Mouse (Mus musculus) forebrain, embryonic 14.5 days (tissue): ENCODE measurements around the gene Shank3. TPM values are rescaled to one million over a fixed set of nuclear protein-coding genes. Genes with fewer than 3 reads are reported as not detected.
A peak's percentile ranks its signal among the peaks of the same experiment; 100 is the strongest.

ENCODE experiments used
- ATAC-seq: fragments of 200-750 bp; cut with Nextera tagmentation; 2 replicates; pipeline ENCODE4 v1.8.0; 2017; ENCODE audit warnings: mild to moderate bottlenecking, moderate library complexity
- DNase-seq: peaks from one replicate; pipeline ENCODE4 v3.0.0-alpha.2; 2015; ENCODE audit warnings: low spot score
- H3K27ac ChIP-seq: fragments of 300-500 bp; sonication (generic); 2 replicates; pipeline ENCODE4 v1.5.1; 2014; ENCODE audit warnings: low read depth, mild to moderate bottlenecking, control low read depth, low read length, moderate library complexity
- H3K27me3 ChIP-seq: fragments of 300-500 bp; sonication (generic); replicated peaks from 2 replicates; pipeline ENCODE4 v1.6.1; 2014; ENCODE audit warnings: low read length, control low read depth, mixed read lengths; ENCODE audit not compliant: control insufficient read depth, insufficient read depth
- H3K36me3 ChIP-seq: fragments of 300-500 bp; sonication (generic); 2 replicates; pipeline ENCODE4 v1.6.1; 2014; ENCODE audit warnings: low read length, control low read depth; ENCODE audit not compliant: control insufficient read depth, insufficient read depth
- H3K4me1 ChIP-seq: fragments of 300-500 bp; sonication (generic); 2 replicates; pipeline ENCODE4 v1.6.1; 2014; ENCODE audit warnings: antibody characterized with exemption, low read length, control low read depth; ENCODE audit not compliant: control insufficient read depth, insufficient read depth
- H3K4me2 ChIP-seq: fragments of 300-500 bp; sonication (generic); 2 replicates; pipeline ENCODE4 v1.6.1; 2014; ENCODE audit warnings: mild to moderate bottlenecking, control low read depth, low read length
- H3K4me3 ChIP-seq: fragments of 300-500 bp; sonication (generic); 2 replicates; pipeline ENCODE4 v1.5.1; 2014; ENCODE audit warnings: low read depth, low read length, control low read depth
- H3K9ac ChIP-seq: fragments of 300-500 bp; sonication (generic); 2 replicates; pipeline ENCODE4 v1.6.1; 2014; ENCODE audit warnings: mild to moderate bottlenecking, low read length, control low read depth, moderate library complexity
- H3K9me3 ChIP-seq: fragments of 300-500 bp; sonication (generic); replicated peaks from 2 replicates; pipeline ENCODE4 v1.6.1; 2016; ENCODE audit warnings: low read length, control low read depth, mixed read lengths; ENCODE audit not compliant: control insufficient read depth
- WGBS: fragments of 180-500 bp; shearing (Covaris S2); extraction: QIAGEN DNeasy Blood & Tissue Kit; methylation state at CpG from one replicate; pipeline ENCODE4 v1.1.7; 2014; 5-methylcytosine and 5-hydroxymethylcytosine counted together
- polyA plus RNA-seq: library from polyadenylated mRNA; unstranded; fragments of >200 nt; fragmentation: Nextera tagmentation; extraction: Ambion mirVana; gene quantifications from 2 replicates; pipeline ENCODE4 v1.2.1, GENCODE M21; 2014

Shank3 gene
- polyA plus RNA-seq, 1 experiment from 2014 or later: 4.8 TPM

- no peak overlapping the region for H3K9ac ChIP-seq
- no peak for DNase-seq
- ATAC-seq: no peak
These were observed 4.5 kb upstream of the Shank3 start for GRCm38 (mm10) chr15:89494970-89495369.

GRCm38 (mm10) chr15:89496131-89496530, 3.3 kb upstream of the Shank3 start:
- 6% methylated on average over 4 of the region's 4 CpGs for WGBS
- Histone ChIP-seq H3K9me3 (no peaks in the 10 kb centered on the region), H3K27me3 (peaks cover 7% of the 10 kb centered on the region; the same call in 1 of the 2 replicates), H3K27ac (no peak overlapping the region), H3K36me3 (no peaks in the 10 kb centered on the region), H3K9ac (no peak overlapping the region), H3K4me1 (peaks cover 8% of the 10 kb centered on the region; the same call in 1 of the 2 replicates), H3K4me3 (no peak overlapping the region), H3K4me2 (no peak overlapping the region)
- no peak for ATAC-seq
- no peak for DNase-seq

More at GRCm38 (mm10) chr15:89494970-89495369, 4.5 kb upstream of the Shank3 start:
- peaks cover 4% of the 10 kb centered on the region; the same call in 1 of the 2 replicates for H3K27me3 ChIP-seq
- H3K4me1 ChIP-seq: peaks cover 8% of the 10 kb centered on the region; the same call in 1 of the 2 replicates
- H3K27ac ChIP-seq: no peak overlapping the region
- no peaks in the 10 kb centered on the region for H3K36me3 ChIP-seq
- WGBS: 76% methylated on average over 4 of the region's 4 CpGs
- no peaks in the 10 kb centered on the region for H3K9me3 ChIP-seq
- H3K4me3 ChIP-seq: no peak overlapping the region
- no peak overlapping the region for H3K4me2 ChIP-seq

- no peak overlapping the region for H3K9ac ChIP-seq
- DNase-seq (no peak), ATAC-seq (no peak)
- peaks cover 7% of the 10 kb centered on the region for H3K27me3 ChIP-seq
- H3K4me2 ChIP-seq: no peak overlapping the region
- no peaks in the 10 kb centered on the region for H3K36me3 ChIP-seq
- H3K4me1 ChIP-seq: peaks cover 8% of the 10 kb centered on the region; the same call in 1 of the 2 replicates
- no peaks in the 10 kb centered on the region for H3K9me3 ChIP-seq
- no peak overlapping the region for H3K4me3 ChIP-seq
- no peak overlapping the region for H3K27ac ChIP-seq
- 18% methylated on average over 2 of the region's 2 CpGs for WGBS
These were observed 2.6 kb upstream of the Shank3 start for GRCm38 (mm10) chr15:89496841-89497240.

- Histone ChIP-seq H3K4me1 (peaks cover 8% of the 10 kb centered on the region; the same call in 1 of the 2 replicates), H3K4me3 (no peak overlapping the region), H3K27ac (no peak overlapping the region), H3K9ac (no peak overlapping the region), H3K9me3 (no peaks in the 10 kb centered on the region), H3K4me2 (no peak overlapping the region), H3K36me3 (no peaks in the 10 kb centered on the region), H3K27me3 (peaks cover 7% of the 10 kb centered on the region)
- DNase-seq (no peak), ATAC-seq (no peak)
- 28% methylated on average over 4 of the region's 4 CpGs for WGBS
These were observed 1.9 kb upstream of the Shank3 start for GRCm38 (mm10) chr15:89497391-89498048.

GRCm38 (mm10) chr15:89498049-89498960, 1.1 kb upstream of the Shank3 start:
- H3K27ac ChIP-seq: no peak overlapping the region; the same call in 1 of the 2 replicates
- peak overlapping the region; percentile 79 for H3K9ac ChIP-seq
- 2% methylated on average over 39 of the region's 41 CpGs for WGBS
- peak; percentile 71 for DNase-seq
- peak overlapping the region; percentile 73 for H3K4me3 ChIP-seq
- H3K36me3 ChIP-seq: peaks cover 2% of the 10 kb centered on the region; the same call in 1 of the 2 replicates
- peaks cover 8% of the 10 kb centered on the region; the same call in 1 of the 2 replicates for H3K4me1 ChIP-seq
- no peaks in the 10 kb centered on the region for H3K9me3 ChIP-seq
- ATAC-seq: peak; percentile 13; the same call in 1 of the 2 replicates
- H3K4me2 ChIP-seq: peak overlapping the region; percentile 85
- peaks cover 7% of the 10 kb centered on the region for H3K27me3 ChIP-seq

GRCm38 (mm10) chr15:89499784-89500220, 379 bp downstream of the Shank3 start:
- H3K4me1 ChIP-seq: peaks cover 8% of the 10 kb centered on the region; the same call in 1 of the 2 replicates
- peaks cover 10% of the 10 kb centered on the region; the same call in 1 of the 2 replicates for H3K36me3 ChIP-seq
- H3K9ac ChIP-seq: peak overlapping the region; percentile 79
- H3K9me3 ChIP-seq: no peaks in the 10 kb centered on the region
- DNase-seq (peak; percentile 82), ATAC-seq (peak; percentile 83)
- 0% methylated on average over 18 of the region's 60 CpGs for WGBS
- peak overlapping the region; percentile 73 for H3K4me3 ChIP-seq
- H3K4me2 ChIP-seq: peak overlapping the region; percentile 85
- H3K27me3 ChIP-seq: peaks cover 7% of the 10 kb centered on the region
- peak overlapping the region; percentile 55 for H3K27ac ChIP-seq

GRCm38 (mm10) chr15:89500221-89500791, 883 bp downstream of the Shank3 start:
- peak overlapping the region; percentile 73 for H3K4me3 ChIP-seq
- under 1% methylated on average over 35 of the region's 35 CpGs for WGBS
- H3K4me2 ChIP-seq: peak overlapping the region; percentile 85
- H3K27me3 ChIP-seq: peaks cover 7% of the 10 kb centered on the region
- peak overlapping the region; percentile 79 for H3K9ac ChIP-seq
- ATAC-seq (peak; percentile 38), DNase-seq (peak; percentile 56)
- H3K9me3 ChIP-seq: no peaks in the 10 kb centered on the region
- no peak overlapping the region for H3K27ac ChIP-seq
- peaks cover 8% of the 10 kb centered on the region; the same call in 1 of the 2 replicates for H3K4me1 ChIP-seq
- H3K36me3 ChIP-seq: peaks cover 10% of the 10 kb centered on the region; the same call in 1 of the 2 replicates

- DNase-seq (no peak), ATAC-seq (no peak)
- WGBS: 87% methylated on average over 3 of the region's 3 CpGs
- Histone ChIP-seq H3K27me3 (peaks cover 7% of the 10 kb centered on the region), H3K9ac (no peak overlapping the region), H3K4me2 (no peak overlapping the region), H3K4me1 (peaks cover 8% of the 10 kb centered on the region; the same call in 1 of the 2 replicates), H3K27ac (no peak overlapping the region), H3K9me3 (no peaks in the 10 kb centered on the region), H3K36me3 (peaks cover 10% of the 10 kb centered on the region; the same call in 1 of the 2 replicates), H3K4me3 (no peak overlapping the region)
These were observed 1.9 kb downstream of the Shank3 start for GRCm38 (mm10) chr15:89501321-89501720.
